Mouse (Mus musculus) heart, postnatal 0 days (tissue): ENCODE measurements around the gene Foxb2.

Experiments used
- CTCF ChIP-seq: IDR thresholded peaks from 2 replicates; pipeline ENCODE4 v1.5.1; 2016; ENCODE audit warnings: antibody characterized with exemption, control low read depth, low read depth
- EP300 ChIP-seq: IDR thresholded peaks from 2 replicates; pipeline ENCODE4 v1.6.1; 2016; ENCODE audit warnings: antibody characterized with exemption, low read depth

DNA sequence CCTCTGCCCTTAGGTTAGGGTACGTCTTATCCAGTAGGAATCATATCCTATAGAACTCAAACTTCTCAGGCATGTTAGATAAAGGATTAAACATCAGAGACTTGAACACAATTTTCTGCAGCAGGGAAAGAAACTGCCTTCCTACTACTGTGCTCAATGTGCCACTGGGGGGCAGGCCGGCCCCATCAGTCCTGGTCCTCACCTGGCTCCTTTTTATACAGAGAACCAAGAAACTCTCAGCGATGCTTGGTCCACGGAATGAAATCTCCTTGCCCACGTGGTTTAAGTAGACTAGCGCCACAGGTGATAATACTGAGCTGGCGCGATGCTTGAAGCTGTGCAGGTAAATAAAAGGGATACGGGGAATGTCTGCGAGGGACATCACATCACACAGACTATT is 26.1 kb upstream of the Foxb2 start:
- TF ChIP-seq CTCF: peak; percentile 41
- no peak for TF ChIP-seq EP300
